Mouse (Mus musculus): ENCODE data around the gene Il10rb. TPM values are rescaled to one million over a fixed set of nuclear protein-coding genes. Genes with fewer than 3 reads are reported as not detected.

The Il10rb gene
- polyA plus RNA-seq, 1 experiment from 2014 or later, result 29.5 TPM

DNA sequence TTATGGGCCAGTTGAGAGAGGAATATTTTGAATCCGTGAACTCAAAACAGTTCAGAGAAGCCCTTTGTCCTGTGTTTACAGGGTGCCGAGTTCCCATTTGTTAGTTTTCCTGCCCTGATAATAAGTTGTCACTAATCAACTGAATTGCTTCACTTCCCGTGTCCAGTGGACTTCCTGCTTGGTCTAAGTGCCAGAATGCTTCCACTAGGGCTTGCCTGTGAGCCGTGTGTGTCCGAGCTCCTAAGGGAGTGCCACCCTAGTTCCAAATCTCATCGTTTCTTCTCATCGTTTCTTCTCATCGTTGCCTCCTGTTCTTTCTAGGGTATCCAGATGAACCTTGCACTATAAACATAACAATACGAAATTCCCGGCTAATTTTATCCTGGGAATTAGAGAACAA is 20.3 kb upstream of the Il10rb start:
- ATAC-seq (ENCODE audit: insufficient number of reproducible peaks, low FRiP score, low TSS enrichment, low read depth), result no peak
- Histone ChIP-seq H3K9me3 (no peaks in the 10 kb centered on the region), H3K27me3 (no peaks in the 10 kb centered on the region), H3K27ac (no peak overlapping the region), H3K4me2 (no peak overlapping the region), H3K4me1 (no peaks in the 10 kb centered on the region), H3K9ac (no peak overlapping the region), H3K4me3 (no peak overlapping the region), H3K36me3 (peaks cover 60% of the 10 kb centered on the region)
- whole genome bisulfite sequencing, result 63% methylated on average over 10 of the region's 10 CpGs

DNA sequence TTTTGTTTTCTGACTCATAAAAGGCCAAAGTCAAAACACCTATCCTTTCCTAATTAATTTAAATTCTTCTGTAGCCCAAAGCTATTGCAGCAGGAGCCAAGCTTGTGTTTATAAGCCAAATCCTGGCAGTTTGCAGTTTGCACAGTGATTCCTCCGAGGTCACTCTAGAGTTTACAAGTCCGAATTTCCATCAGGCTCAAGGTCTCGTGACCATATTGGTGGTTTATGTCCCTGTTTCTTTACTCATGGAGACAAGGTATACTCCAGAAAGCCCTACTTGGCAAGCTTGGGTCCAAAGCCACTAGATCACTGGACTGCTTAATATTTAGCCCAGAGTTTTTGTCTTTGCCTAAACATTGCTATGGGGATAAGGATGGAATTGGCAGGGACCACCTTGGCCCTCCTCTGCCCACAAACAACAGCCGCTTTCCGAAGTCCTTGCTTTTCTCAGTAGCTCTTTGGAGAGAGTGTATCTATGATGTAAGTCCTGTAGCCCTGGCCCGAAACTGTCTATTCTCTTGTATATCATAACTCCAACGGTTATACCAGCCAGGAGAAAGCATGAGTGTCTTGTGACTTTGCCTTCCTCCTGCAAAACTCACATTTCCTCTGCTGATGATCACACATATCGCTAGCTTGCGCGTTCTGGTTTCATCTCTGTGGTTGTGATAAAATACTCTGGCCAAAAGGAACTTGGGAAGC is 19.4 kb upstream of the Il10rb start:
- no peak overlapping the region for H3K4me2 ChIP-seq
- H3K9ac ChIP-seq, result no peak overlapping the region
- ATAC-seq (ENCODE audit: insufficient number of reproducible peaks, low FRiP score, low TSS enrichment, low read depth), result no peak
- H3K27me3 ChIP-seq, result no peaks in the 10 kb centered on the region
- H3K36me3 ChIP-seq, result peaks cover 63% of the 10 kb centered on the region
- H3K27ac ChIP-seq, result no peak overlapping the region
- 87% methylated on average over 10 of the region's 10 CpGs for WGBS
- no peaks in the 10 kb centered on the region for H3K4me1 ChIP-seq
- no peaks in the 10 kb centered on the region for H3K9me3 ChIP-seq
- H3K4me3 ChIP-seq, result no peak overlapping the region

DNA sequence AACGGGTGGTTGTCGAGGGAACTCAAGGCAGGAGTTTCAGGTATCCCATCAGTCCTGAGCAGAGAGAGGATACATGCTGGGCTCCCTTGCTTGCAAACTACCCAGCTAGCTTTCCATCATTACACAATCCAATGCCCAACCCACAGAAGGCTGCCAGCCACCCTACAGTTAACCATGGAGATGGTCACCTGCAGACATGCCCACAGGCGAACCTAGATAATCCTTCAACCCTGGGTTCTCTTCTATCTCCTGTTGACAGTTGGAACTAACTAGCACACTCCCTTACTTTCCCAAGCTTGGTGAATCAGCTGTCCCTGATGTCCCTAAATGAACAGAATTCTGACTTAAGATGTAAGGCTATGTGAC is 18.9 kb upstream of the Il10rb start:
- peaks cover 63% of the 10 kb centered on the region for H3K36me3 ChIP-seq
- WGBS, result 88% methylated on average over 3 of the region's 3 CpGs
- H3K4me2 ChIP-seq, result no peak overlapping the region
- no peak overlapping the region for H3K4me3 ChIP-seq
- no peak for ATAC-seq (ENCODE audit: insufficient number of reproducible peaks, low FRiP score, low TSS enrichment, low read depth)
- H3K27ac ChIP-seq, result no peak overlapping the region
- no peaks in the 10 kb centered on the region for H3K27me3 ChIP-seq
- H3K9me3 ChIP-seq, result no peaks in the 10 kb centered on the region
- H3K4me1 ChIP-seq, result no peaks in the 10 kb centered on the region
- H3K9ac ChIP-seq, result no peak overlapping the region

DNA sequence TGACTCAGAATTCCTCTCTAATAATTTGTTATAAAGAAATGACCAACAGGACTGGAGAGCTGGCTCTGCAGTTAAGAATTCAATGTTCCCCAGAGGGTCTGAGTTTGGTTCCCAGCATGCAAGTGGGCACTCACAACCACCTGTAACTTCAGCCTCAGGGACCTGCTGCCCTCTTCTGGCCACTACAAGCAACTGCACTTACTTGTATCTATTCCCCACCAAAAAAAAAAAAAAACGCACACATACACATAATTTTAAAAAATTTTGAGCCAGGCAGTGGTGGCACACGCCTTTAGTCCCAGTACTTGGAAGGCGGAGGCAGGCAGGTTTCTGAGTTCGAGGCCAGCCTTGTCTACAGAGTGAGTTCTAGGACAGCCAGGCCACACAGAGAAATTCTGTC is 15.9 kb upstream of the Il10rb start:
- H3K36me3 ChIP-seq, result peaks cover 74% of the 10 kb centered on the region
- H3K9me3 ChIP-seq, result no peaks in the 10 kb centered on the region
- no peak overlapping the region for H3K4me2 ChIP-seq
- H3K4me1 ChIP-seq, result no peaks in the 10 kb centered on the region
- no peak overlapping the region for H3K9ac ChIP-seq
- ATAC-seq (ENCODE audit: insufficient number of reproducible peaks, low FRiP score, low TSS enrichment, low read depth), result no peak
- no peak overlapping the region for H3K4me3 ChIP-seq
- no peaks in the 10 kb centered on the region for H3K27me3 ChIP-seq
- H3K27ac ChIP-seq, result no peak overlapping the region
- 90% methylated on average over 4 of the region's 4 CpGs for WGBS

DNA sequence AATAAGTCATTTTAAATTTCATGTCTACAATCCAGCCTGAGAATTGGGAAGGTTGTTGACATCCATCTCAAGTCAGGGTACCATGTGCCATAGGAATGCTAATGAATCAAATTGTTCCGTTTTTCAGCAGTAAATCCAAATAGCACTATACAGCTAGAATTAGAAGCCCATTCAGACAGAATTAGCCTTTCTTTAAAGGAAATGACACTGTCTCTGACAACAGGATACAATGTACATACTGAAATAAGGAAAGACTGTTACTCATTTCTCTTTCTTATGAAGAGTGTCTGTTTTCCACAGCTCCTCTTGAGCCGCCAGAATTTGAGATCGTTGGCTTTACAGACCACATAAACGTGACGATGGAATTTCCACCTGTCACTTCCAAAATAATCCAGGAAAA is 14.5 kb upstream of the Il10rb start, which contains the start of gene Gm21970:
TSS of gene Gm21970 (plus strand) at position 301 of the 400 bp plus-strand sequence.
- H3K27ac ChIP-seq, result no peak within 1 kb of the TSS
- no peaks in the 10 kb centered on the region for H3K4me1 ChIP-seq
- no peaks in the 10 kb centered on the region for H3K9me3 ChIP-seq
- no peak within 1 kb of the TSS for H3K9ac ChIP-seq
- no peak within 1 kb of the TSS for H3K4me3 ChIP-seq
- no peak within 1 kb of the TSS for H3K4me2 ChIP-seq
- 81% methylated on average over 5 of the region's 5 CpGs for WGBS
- no peaks in the 10 kb centered on the region for H3K27me3 ChIP-seq
- ATAC-seq (ENCODE audit: insufficient number of reproducible peaks, low FRiP score, low TSS enrichment, low read depth), result no peak
- peaks cover 73% of the 10 kb centered on the region for H3K36me3 ChIP-seq

DNA sequence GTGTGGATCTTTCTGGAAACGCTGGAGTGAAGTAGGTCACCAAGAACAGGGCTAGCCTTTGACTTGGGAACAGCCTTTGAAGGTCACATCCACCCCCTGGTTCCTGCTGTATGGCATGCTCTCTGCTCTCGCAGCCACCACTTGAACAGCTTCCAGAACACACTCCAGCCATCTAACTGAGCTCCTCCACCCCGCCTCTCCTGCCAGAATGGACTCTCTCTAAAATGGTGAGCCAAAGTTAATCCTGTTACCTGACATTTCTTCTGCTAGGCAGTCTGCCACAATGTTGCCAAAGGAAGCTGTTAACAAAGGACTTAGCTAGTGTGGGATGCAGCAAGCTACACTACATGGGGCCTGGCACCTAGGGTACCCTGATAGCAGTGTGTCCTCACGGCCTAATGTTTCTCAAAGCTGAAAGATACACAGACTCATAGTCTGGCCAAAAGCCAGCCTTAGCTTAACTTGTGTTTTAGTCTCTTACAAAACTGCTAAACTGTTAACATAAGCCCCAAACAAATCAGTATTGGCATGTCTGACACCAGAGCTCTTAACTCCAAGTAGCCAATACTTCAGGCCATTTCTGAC is 11.0 kb upstream of the Il10rb start:
- 84% methylated on average over 4 of the region's 4 CpGs for WGBS
- Histone ChIP-seq H3K9me3 (no peaks in the 10 kb centered on the region), H3K27me3 (no peaks in the 10 kb centered on the region), H3K4me3 (no peak overlapping the region), H3K4me2 (no peak overlapping the region), H3K27ac (no peak overlapping the region), H3K4me1 (no peaks in the 10 kb centered on the region), H3K36me3 (peaks cover 54% of the 10 kb centered on the region), H3K9ac (no peak overlapping the region)
- no peak for ATAC-seq (ENCODE audit: insufficient number of reproducible peaks, low FRiP score, low TSS enrichment, low read depth)

DNA sequence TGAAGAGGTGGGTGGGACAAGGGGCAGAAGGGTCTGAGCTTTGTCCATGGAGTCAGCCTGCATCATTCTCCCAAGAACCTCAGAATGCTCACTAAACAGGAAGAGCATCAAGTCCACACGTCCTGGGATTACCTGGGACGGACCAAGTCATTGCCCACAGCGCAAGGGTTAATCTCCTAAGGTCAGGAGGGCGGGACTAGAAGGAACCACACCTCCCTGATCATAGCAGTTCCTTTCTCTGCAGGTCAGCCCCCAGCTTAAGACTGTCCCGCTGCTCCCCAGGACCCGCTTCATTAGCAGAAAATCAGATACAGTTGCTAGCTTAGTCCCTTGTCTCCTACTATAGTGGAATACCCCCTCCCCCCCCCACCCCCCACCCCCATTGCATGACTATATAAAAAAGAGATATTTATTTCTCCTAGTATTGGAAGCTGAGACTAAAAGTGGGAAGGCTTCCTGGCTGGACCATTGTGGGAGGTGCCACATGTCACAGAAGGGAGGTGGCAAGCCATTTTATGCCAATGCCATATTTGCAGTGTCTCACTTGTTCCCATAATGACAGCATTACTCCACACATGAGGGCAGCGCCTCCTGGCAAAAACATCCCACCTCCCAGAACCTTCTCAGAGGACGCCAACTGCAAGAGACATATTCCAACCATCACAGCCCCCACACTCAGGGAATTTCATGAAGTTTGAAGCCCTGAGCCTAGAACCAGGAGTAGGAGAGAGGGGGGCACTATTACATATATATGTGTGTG is 10.2 kb upstream of the Il10rb start:
- no peak for ATAC-seq (ENCODE audit: insufficient number of reproducible peaks, low FRiP score, low TSS enrichment, low read depth)
- 68% methylated on average over 8 of the region's 8 CpGs for WGBS

DNA sequence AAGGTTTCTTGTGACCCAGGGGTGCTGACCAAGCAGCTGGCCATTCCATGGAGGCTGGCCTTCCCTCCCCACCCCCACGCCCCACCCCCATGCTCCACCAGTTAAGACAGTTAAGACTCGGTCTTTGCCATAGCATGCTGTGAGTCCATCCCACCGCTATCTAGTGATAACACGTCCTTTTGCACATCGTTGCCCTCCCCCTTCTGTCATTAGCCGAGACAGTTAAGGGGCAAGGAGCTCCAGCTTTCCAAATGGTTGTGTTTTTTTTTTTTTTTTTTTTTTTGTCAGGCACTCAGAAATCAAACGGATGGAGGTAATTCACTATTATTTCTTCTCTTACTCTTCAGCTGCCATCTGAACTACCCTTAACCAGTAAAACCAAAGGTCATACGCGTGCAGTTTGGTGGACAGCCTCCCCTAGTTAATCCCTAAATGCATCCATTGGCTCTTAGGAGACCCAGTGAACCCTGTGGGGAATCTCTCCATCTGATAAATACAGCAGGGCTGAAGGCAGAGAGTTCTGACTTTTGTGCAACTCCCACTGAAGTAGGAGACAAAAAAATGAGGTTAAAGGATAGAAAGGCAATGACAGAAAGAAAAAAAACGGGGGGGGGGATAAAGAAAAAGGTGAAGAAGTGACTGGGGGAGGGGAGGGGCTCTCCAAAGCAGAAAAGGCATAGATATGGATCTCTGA is 9.0 kb upstream of the Il10rb start:
- no peak for ATAC-seq (ENCODE audit: insufficient number of reproducible peaks, low FRiP score, low TSS enrichment, low read depth)
- Histone ChIP-seq H3K4me2 (no peak overlapping the region), H3K27me3 (no peaks in the 10 kb centered on the region), H3K36me3 (peaks cover 43% of the 10 kb centered on the region), H3K9ac (no peak overlapping the region), H3K4me1 (peaks cover 8% of the 10 kb centered on the region), H3K27ac (no peak overlapping the region), H3K9me3 (no peaks in the 10 kb centered on the region), H3K4me3 (no peak overlapping the region)
- 71% methylated on average over 10 of the region's 10 CpGs for WGBS

More for the DNA sequence above, 10.2 kb upstream of the Il10rb start:
- H3K36me3 ChIP-seq, result peaks cover 51% of the 10 kb centered on the region
- no peaks in the 10 kb centered on the region for H3K9me3 ChIP-seq
- H3K27me3 ChIP-seq, result no peaks in the 10 kb centered on the region
- no peak overlapping the region for H3K27ac ChIP-seq
- H3K4me2 ChIP-seq, result no peak overlapping the region
- H3K4me3 ChIP-seq, result no peak overlapping the region
- no peak overlapping the region for H3K9ac ChIP-seq
- peaks cover 3% of the 10 kb centered on the region; the same call in 1 of the 2 replicates for H3K4me1 ChIP-seq

DNA sequence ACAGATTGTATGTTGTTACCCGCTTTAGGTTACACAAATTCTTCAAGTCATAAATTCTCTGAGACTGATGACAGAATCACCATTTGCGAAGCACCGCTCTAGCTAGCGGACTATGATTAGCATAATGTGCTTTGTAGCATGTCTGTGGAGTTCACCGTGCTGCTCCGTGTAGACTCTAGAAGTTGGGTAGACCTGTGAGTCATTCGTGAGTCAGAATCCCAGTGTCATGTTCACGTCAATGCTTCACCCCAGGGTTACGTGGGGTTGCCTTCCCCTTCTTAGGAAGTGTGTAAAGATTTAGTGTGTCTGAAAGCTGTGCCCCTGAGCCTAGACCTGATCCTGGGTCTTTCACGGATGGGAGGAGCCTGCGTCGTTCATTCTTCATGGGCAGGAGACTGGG is 7.9 kb upstream of the Il10rb start:
- no peak for ATAC-seq (ENCODE audit: insufficient number of reproducible peaks, low FRiP score, low TSS enrichment, low read depth)
- Histone ChIP-seq H3K9ac (no peak overlapping the region), H3K27me3 (no peaks in the 10 kb centered on the region), H3K4me1 (peaks cover 12% of the 10 kb centered on the region), H3K9me3 (no peaks in the 10 kb centered on the region), H3K27ac (no peak overlapping the region), H3K4me2 (no peak overlapping the region), H3K36me3 (peaks cover 33% of the 10 kb centered on the region), H3K4me3 (no peak overlapping the region)
- WGBS, result 83% methylated on average over 12 of the region's 12 CpGs

DNA sequence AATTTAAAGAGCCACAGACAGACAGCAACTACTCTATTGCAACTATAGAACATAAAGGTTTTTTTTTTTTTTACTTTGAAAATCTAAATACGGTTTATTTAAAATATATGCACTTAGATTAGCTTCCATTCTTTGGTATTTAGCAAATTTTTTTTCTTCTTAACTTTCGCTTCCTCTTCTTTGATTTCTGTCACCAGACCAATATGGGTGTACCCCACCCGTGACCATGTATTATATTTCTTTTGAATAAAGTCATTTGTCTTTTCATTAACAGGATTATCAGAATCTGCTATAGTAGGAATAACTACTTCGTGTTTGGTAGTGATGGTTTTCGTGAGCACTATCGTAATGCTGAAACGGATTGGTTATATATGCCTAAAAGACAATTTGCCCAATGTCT is 7.0 kb upstream of the Il10rb start:
- 92% methylated on average over 7 of the region's 7 CpGs for WGBS
- no peak overlapping the region for H3K4me3 ChIP-seq

DNA sequence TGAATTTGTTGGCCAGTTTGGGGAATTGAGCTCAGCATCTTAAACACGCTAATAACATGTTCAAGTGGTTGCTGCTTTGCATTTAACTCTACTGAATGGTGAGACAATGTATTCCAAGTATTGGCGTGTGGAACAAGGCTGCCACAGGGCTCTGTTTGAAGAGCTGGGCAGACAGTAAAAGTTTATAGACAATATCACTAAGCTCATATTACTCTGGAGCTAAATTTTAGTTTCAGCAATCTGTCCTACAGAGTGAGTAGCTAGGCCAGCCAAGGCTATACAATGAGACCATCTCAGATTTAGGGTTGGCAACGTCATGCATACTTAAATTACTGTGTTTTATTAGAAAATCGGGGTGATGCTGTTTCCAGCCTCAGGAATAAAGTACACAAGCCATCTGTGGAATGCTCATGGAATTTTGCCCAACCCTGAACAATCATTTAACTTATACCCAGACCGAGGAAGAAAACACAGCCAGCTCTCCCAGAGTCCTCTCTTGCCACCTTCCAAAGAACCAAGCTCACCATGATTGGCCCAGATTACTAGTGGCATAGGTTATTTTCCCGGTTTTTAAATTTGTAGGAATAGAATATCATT is 4.3 kb upstream of the Il10rb start:
- Histone ChIP-seq H3K27ac (peak overlapping the region; percentile 67), H3K9ac (no peak overlapping the region), H3K4me3 (no peak overlapping the region), H3K27me3 (no peaks in the 10 kb centered on the region), H3K9me3 (no peaks in the 10 kb centered on the region), H3K4me2 (no peak overlapping the region), H3K4me1 (peaks cover 22% of the 10 kb centered on the region), H3K36me3 (peaks cover 23% of the 10 kb centered on the region)
- ATAC-seq (ENCODE audit: insufficient number of reproducible peaks, low FRiP score, low TSS enrichment, low read depth), result peak; percentile 66; the same call in 1 of the 2 replicates
- WGBS, result 22% methylated on average over 6 of the region's 6 CpGs

More for the DNA sequence above, 7.0 kb upstream of the Il10rb start:
- no peaks in the 10 kb centered on the region for H3K9me3 ChIP-seq
- peaks cover 32% of the 10 kb centered on the region for H3K36me3 ChIP-seq
- H3K4me2 ChIP-seq, result no peak overlapping the region
- H3K27ac ChIP-seq, result no peak overlapping the region
- no peak for ATAC-seq (ENCODE audit: insufficient number of reproducible peaks, low FRiP score, low TSS enrichment, low read depth)
- peaks cover 12% of the 10 kb centered on the region for H3K4me1 ChIP-seq
- no peak overlapping the region for H3K9ac ChIP-seq
- no peaks in the 10 kb centered on the region for H3K27me3 ChIP-seq
